In the genomic region with DNA sequence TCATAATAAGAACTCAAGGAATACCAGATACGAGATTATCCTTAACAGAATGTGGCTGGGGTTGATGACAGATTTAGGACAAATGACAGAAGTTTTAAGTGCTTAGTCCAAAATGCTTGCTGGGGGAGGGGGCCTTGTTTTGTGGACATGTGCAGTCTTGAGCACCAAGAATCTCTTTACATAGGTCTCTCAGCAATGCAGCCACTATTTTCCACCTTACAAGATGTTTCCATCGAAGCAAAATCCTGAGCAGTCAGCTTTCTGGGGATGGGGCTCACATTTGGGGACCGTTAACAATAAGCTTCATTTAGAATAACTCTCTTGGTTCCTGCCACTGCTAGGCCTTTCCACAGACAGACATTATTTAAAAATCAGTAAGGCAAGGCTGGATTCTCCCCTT, we compare ENCODE assay signal across 17 mouse cellular contexts.
"Had no signal": no experiment of that assay in that cellular context is flagged by ENCODE, and none has a peak within 500 bp of the region (broad histone marks: within the 10 kb centered on the region; RNA-seq: fewer than 3 reads in every experiment).

No protein-coding gene starts in this region.

- H3K9ac ChIP-seq: liver, embryonic 15.5 days; liver, postnatal 0 days; lung, embryonic 15.5 days; midbrain, embryonic 13.5 days; midbrain, embryonic 15.5 days; neural tube, embryonic 12.5 days; stomach, embryonic 15.5 days had no signal

- H3K4me1 ChIP-seq: liver, embryonic 15.5 days; lung, embryonic 15.5 days; midbrain, embryonic 13.5 days; midbrain, embryonic 15.5 days; neural tube, embryonic 12.5 days; stomach, embryonic 15.5 days had no signal

- H3K27me3 ChIP-seq: liver, embryonic 15.5 days; lung, embryonic 15.5 days; megakaryocyte, embryonic 14.5 days; midbrain, embryonic 13.5 days; midbrain, embryonic 15.5 days; neural tube, embryonic 12.5 days; stomach, embryonic 15.5 days had no signal

- H3K4me2 ChIP-seq: liver, embryonic 15.5 days; lung, embryonic 15.5 days; midbrain, embryonic 11.5 days; midbrain, embryonic 13.5 days; midbrain, embryonic 15.5 days; neural tube, embryonic 12.5 days; stomach, embryonic 15.5 days had no signal

- DNase-seq: liver, postnatal 0 days; lung, adult 2 months; lung, postnatal 14 days; lung, postnatal 36 days; right cerebral cortex, postnatal 25 days; thymus, adult 2 months; thymus, postnatal 36 days had no signal

- H3K4me3 ChIP-seq: liver, embryonic 15.5 days; lung, embryonic 15.5 days; megakaryocyte, embryonic 14.5 days; midbrain, embryonic 13.5 days; midbrain, embryonic 15.5 days; neural tube, embryonic 12.5 days; stomach, embryonic 15.5 days had no signal

- H3K9me3 ChIP-seq: liver, embryonic 15.5 days; lung, embryonic 15.5 days; megakaryocyte, embryonic 14.5 days; midbrain, embryonic 13.5 days; midbrain, embryonic 15.5 days; neural tube, embryonic 12.5 days; stomach, embryonic 15.5 days had no signal

- H3K36me3 ChIP-seq: liver, embryonic 15.5 days; lung, embryonic 15.5 days; midbrain, embryonic 13.5 days; midbrain, embryonic 15.5 days; stomach, embryonic 15.5 days had no signal

- H3K27ac ChIP-seq: liver, embryonic 15.5 days; lung, embryonic 15.5 days; macrophage; midbrain, embryonic 13.5 days; midbrain, embryonic 15.5 days; neural tube, embryonic 12.5 days; stomach, embryonic 15.5 days; stomach, postnatal 0 days had no signal
